Mouse (Mus musculus) brain, embryonic 14.5 days (tissue): ENCODE data around the gene Ccdc62.

ENCODE experiments used
- CTCF ChIP-seq: fragments of 200-500 bp; IDR thresholded peaks from 2 replicates; pipeline ENCODE4 v1.5.1; 2012; ENCODE audit warnings: inconsistent platforms, mild to moderate bottlenecking, moderate library complexity, borderline replicate concordance; ENCODE audit not compliant: insufficient read depth, insufficient read length; ENCODE audit errors: extremely low read depth
- POLR2A ChIP-seq: fragments of 200-500 bp; IDR thresholded peaks from 2 replicates; pipeline ENCODE4 v1.6.1; 2012; ENCODE audit warnings: mild to moderate bottlenecking, inconsistent platforms, borderline replicate concordance; ENCODE audit not compliant: poor library complexity, insufficient read depth, insufficient read length, severe bottlenecking; ENCODE audit errors: extremely low read depth

- TF ChIP-seq CTCF (no peak), POLR2A (no peak)
These were observed 59.7 kb downstream of the Ccdc62 start for GRCm38 (mm10) chr5:123989941-123990885.
